Mouse (Mus musculus) brain, embryonic 14.5 days (tissue): ENCODE data around the gene Rab22a.

Experiments used
- CTCF ChIP-seq: fragments of 200-500 bp; IDR thresholded peaks from 2 replicates; pipeline ENCODE4 v1.5.1; 2012; ENCODE audit warnings: inconsistent platforms, mild to moderate bottlenecking, moderate library complexity, borderline replicate concordance; ENCODE audit not compliant: insufficient read depth, insufficient read length; ENCODE audit errors: extremely low read depth
- POLR2A ChIP-seq: fragments of 200-500 bp; IDR thresholded peaks from 2 replicates; pipeline ENCODE4 v1.6.1; 2012; ENCODE audit warnings: mild to moderate bottlenecking, inconsistent platforms, borderline replicate concordance; ENCODE audit not compliant: poor library complexity, insufficient read depth, insufficient read length, severe bottlenecking; ENCODE audit errors: extremely low read depth

DNA sequence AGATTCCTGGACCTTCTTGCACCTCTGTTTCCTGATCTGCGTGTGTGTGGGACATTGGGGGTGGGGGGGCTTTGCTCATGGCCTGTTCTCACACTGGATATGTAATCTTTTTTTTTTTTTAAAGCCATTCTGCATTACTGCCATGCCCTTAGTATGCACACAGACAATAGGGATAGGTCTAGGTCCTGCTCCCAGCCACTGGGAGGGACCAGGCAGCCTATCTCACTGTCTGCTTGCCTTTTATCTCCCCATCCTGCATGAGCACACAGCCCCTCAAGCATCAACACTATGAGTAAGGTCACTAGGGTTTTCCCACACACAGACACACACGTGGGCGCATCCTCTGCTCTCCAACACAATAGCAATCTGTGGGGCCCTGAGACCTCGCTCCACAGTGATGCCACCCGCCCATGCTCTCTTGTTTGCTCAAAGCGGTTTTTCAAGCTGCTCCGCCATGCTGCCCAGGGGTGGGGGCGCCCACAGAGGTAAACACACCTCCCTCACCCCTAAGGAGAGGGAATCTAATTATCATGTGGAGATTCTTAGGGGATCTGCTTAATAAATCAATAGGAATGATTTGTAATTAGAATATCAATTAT, 55.2 kb downstream of the Rab22a start:
- TF ChIP-seq CTCF = no peak
- no peak for TF ChIP-seq POLR2A
